Mouse (Mus musculus): ENCODE results near the gene Ifi35. TPM values are rescaled to one million over a fixed set of nuclear protein-coding genes. Genes with fewer than 3 reads are reported as not detected.
A peak's percentile ranks its signal among the peaks of the same experiment; 100 is the strongest.
"Not testable (repeated sequence)": the region's sequence is repeated elsewhere in the genome, so short reads cannot be mapped to it uniquely, and the experiment has no call there.

Gene Ifi35
- polyA plus RNA-seq, 1 experiment from 2014 or later, result 4.0 TPM

GRCm38 (mm10) chr11:101465101-101465868 lies 17.1 kb downstream of the Ifi35 start:
- peak; percentile 44 for ATAC-seq (ENCODE audit: low FRiP score)
- Histone ChIP-seq H3K9ac (peak overlapping the region; percentile 98), H3K27ac (peak overlapping the region; percentile 97), H3K4me1 (replicated peaks) (peaks cover 61% of the 10 kb centered on the region), H3K4me2 (peak overlapping the region; percentile 92), H3K36me3 (peaks cover 24% of the 10 kb centered on the region), H3K9me3 (no peaks in the 10 kb centered on the region), H3K27me3 (no peaks in the 10 kb centered on the region), H3K4me3 (peak overlapping the region; percentile 94)
- WGBS, result 2% methylated on average over 51 of the region's 51 CpGs

DNA sequence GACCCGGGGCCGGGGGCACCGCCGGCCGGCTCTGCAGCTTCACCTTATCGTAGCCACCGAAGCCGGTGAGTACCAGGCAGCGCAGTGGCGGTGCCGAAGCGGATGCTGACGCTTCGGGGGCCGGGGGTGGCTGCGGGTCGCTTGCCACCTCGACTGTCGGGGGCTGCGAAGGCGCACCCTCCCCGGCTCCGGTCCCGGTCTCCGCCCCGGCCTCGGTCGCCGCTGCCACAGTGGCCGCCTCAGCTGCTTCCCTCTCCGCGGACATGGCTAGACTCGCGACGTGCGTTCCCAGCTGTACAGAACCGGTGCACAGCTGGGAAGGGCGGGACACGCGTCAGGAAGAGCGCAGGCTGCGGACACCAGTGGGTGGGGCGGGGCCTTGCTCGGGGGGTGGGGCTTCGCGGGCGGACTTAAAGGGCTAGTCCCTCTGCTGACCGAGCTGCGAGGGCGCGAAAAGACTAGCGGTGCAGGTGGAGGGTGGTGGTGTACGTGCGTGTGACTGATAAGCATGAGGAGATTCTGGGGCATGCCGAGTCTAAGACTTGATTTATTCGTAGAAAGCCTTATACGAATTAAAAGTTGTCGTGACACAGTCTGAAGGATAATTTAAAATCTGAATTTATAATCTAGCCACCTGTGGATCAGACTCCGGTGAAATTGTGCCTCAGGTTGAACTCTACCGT lies 17.8 kb downstream of the Ifi35 start, which contains the start of gene Vat1:
Gene Vat1 (minus strand): TSS at position 362 of the 683 bp plus-strand sequence.
- 2% methylated on average over 55 of the region's 60 CpGs for WGBS
- H3K27ac ChIP-seq, result peak within 1 kb of the TSS; percentile 97

DNA sequence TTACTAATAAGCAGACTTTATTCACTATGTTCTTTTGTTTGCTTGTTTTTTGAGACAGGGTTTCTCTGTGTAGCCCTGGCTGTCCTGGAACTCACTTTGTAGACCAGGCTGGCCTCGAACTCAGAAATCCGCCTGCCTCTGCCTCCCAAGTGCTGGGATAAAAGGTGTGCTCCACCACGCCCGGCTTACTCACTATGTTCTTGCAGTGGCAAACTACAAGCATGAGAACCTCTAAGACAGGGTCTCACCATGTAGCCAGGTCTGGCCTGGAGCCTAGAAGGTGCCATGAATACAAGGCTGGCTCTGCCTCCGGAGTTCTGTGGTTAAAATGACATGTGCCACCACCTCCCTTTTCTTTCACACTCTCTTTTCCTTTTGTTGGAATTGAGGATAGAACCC lies 18.3 kb downstream of the Ifi35 start:
- H3K9me3 ChIP-seq; H3K27me3 ChIP-seq; H3K27ac ChIP-seq; ATAC-seq (ENCODE audit: low FRiP score): not testable (repeated sequence)
- Histone ChIP-seq H3K4me2 (peak overlapping the region; percentile 92), H3K4me3 (peak overlapping the region; percentile 94), H3K4me1 (replicated peaks) (peaks cover 71% of the 10 kb centered on the region), H3K9ac (peak overlapping the region; percentile 98; the same call in 1 of the 2 replicates), H3K36me3 (peaks cover 21% of the 10 kb centered on the region)
- 65% methylated on average over 5 of the region's 5 CpGs for WGBS

More for the DNA sequence above, 17.8 kb downstream of the Ifi35 start, which contains the start of gene Vat1:
- peak; percentile 70 for ATAC-seq (ENCODE audit: low FRiP score)
- Histone ChIP-seq H3K4me2 (peak within 1 kb of the TSS; percentile 92), H3K9ac (peak within 1 kb of the TSS; percentile 98), H3K4me1 (replicated peaks) (peaks cover 67% of the 10 kb centered on the region), H3K4me3 (peak within 1 kb of the TSS; percentile 94), H3K9me3 (no peaks in the 10 kb centered on the region), H3K36me3 (peaks cover 21% of the 10 kb centered on the region), H3K27me3 (no peaks in the 10 kb centered on the region)

DNA sequence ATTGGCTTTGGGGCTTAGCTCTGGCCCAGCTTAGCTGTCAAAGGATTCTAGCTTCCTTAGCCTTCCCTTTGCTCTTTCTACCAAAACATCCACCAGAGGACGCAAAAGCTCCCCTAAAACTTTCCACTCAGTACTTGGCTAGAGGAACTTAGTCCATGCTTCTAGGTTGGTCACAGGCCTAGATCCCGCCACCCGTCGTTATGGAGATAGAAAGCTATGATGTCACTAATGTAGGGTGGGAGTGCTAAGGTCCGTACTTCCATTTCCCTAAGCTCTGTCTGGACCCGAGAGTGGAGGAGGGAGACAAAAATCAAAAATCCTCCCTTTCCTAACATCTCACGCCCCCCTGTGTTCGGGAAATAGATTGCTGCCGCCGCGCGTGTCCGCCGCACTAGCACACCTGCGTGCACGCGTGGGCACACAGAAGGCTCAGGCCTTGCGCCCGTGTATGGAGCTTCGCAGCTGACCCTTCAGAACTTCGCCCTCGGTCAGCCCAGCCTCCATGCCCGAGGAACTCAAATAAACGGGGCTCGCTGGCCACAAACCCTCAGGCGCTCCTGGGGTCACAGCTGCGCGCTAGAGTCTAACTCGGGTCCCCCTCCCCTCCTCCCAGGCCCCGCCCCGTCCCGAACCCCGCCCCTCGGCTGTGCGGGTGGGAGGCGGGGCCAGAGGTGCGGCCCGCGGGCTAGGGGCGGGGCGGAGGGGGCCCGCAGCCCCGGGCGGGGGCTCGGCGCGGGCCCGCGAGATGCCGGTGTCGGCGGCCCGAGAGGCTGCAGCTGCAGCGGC lies 19.5 kb downstream of the Ifi35 start:
- WGBS, result 1% methylated on average over 52 of the region's 54 CpGs
- H3K4me3 ChIP-seq, result peak overlapping the region; percentile 81
- no peaks in the 10 kb centered on the region for H3K27me3 ChIP-seq
- peak; percentile 47 for ATAC-seq (ENCODE audit: low FRiP score)
- H3K27ac ChIP-seq, result peak overlapping the region; percentile 91
- H3K4me2 ChIP-seq, result peak overlapping the region; percentile 92
- H3K9me3 ChIP-seq, result no peaks in the 10 kb centered on the region
- peaks cover 16% of the 10 kb centered on the region for H3K36me3 ChIP-seq
- H3K9ac ChIP-seq, result peak overlapping the region; percentile 90
- H3K4me1 ChIP-seq (replicated peaks), result peaks cover 76% of the 10 kb centered on the region

- H3K36me3 ChIP-seq, result peaks cover 15% of the 10 kb centered on the region
- peak; percentile 42 for ATAC-seq (ENCODE audit: low FRiP score)
- peak overlapping the region; percentile 81 for H3K4me3 ChIP-seq
- peak overlapping the region; percentile 90 for H3K9ac ChIP-seq
- H3K27ac ChIP-seq, result peak overlapping the region; percentile 91
- no peaks in the 10 kb centered on the region for H3K27me3 ChIP-seq
- H3K4me1 ChIP-seq (replicated peaks), result peaks cover 75% of the 10 kb centered on the region
- no peaks in the 10 kb centered on the region for H3K9me3 ChIP-seq
- under 1% methylated on average over 25 of the region's 31 CpGs for WGBS
- peak overlapping the region; percentile 92 for H3K4me2 ChIP-seq
Observed at GRCm38 (mm10) chr11:101468263-101468688, 20.1 kb downstream of the Ifi35 start.

DNA sequence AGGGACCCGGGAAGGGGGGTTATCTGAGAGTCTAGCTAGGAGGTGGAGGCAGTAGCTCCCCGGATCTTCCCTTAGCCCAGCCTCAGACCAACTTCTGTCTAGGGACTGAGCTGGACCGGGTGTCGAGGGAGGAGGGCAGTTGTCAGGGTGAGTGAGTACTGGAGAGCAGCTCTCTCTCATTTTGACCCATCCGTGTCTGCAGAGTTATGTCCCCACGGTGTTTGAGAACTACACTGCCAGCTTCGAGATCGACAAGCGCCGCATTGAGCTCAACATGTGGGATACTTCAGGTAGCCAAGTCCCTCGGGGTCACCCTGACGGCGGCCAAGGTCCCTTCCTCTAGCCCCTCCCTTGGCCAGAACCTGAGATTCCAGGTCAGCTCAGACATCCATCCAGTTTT lies 20.5 kb downstream of the Ifi35 start:
- H3K36me3 ChIP-seq, result peaks cover 15% of the 10 kb centered on the region
- WGBS, result 3% methylated on average over 13 of the region's 13 CpGs
- no peaks in the 10 kb centered on the region for H3K27me3 ChIP-seq
- H3K9ac ChIP-seq, result peak overlapping the region; percentile 90
- ATAC-seq (ENCODE audit: low FRiP score), result 0 out of 2 replicates have a peak, but pooled peaks have one; percentile 1
- peak overlapping the region; percentile 91 for H3K27ac ChIP-seq
- H3K4me2 ChIP-seq, result peak overlapping the region; percentile 92
- no peaks in the 10 kb centered on the region for H3K9me3 ChIP-seq
- peaks cover 70% of the 10 kb centered on the region for H3K4me1 ChIP-seq (replicated peaks)
- H3K4me3 ChIP-seq, result peak overlapping the region; percentile 81

DNA sequence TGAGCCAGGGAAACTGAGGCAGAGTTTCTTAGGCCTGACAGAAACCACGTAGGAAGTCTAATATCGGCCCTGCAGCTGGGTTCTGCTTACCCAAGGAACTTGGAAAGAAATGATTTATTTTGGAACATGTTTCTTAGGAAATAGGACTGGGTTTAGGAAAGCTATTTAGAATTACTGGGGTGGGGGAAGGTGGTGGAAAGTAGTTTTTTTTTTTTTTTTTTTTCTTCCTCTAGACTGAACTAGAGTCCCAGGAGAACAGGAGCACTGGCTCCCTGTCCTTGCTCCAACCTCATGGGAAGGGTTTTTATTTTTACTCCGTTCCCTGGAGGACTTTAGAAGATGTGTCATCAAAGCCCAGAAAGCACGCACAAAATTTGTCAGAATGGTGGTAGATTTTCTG lies 20.9 kb downstream of the Ifi35 start:
- Histone ChIP-seq H3K4me3 (peak overlapping the region; percentile 81), H3K27ac (no peak overlapping the region), H3K9ac (peak overlapping the region; percentile 90), H3K9me3 (no peaks in the 10 kb centered on the region), H3K36me3 (peaks cover 15% of the 10 kb centered on the region), H3K4me1 (replicated peaks) (peaks cover 66% of the 10 kb centered on the region), H3K27me3 (no peaks in the 10 kb centered on the region), H3K4me2 (peak overlapping the region; percentile 92)
- ATAC-seq (ENCODE audit: low FRiP score), result no peak
- 58% methylated on average over 4 of the region's 4 CpGs for WGBS

GRCm38 (mm10) chr11:101470206-101470605 lies 22.0 kb downstream of the Ifi35 start:
- peaks cover 15% of the 10 kb centered on the region for H3K36me3 ChIP-seq
- peak overlapping the region; percentile 32 for H3K4me2 ChIP-seq
- peak overlapping the region; percentile 19 for H3K4me3 ChIP-seq
- WGBS, result 20% methylated on average over 7 of the region's 7 CpGs
- ATAC-seq (ENCODE audit: low FRiP score), result no peak
- H3K4me1 ChIP-seq (replicated peaks), result peaks cover 59% of the 10 kb centered on the region
- peak overlapping the region; percentile 46 for H3K9ac ChIP-seq
- peak overlapping the region; percentile 3; the same call in 1 of the 2 replicates for H3K27ac ChIP-seq
- H3K9me3 ChIP-seq, result no peaks in the 10 kb centered on the region
- no peaks in the 10 kb centered on the region for H3K27me3 ChIP-seq

GRCm38 (mm10) chr11:101471926-101472325 lies 23.7 kb downstream of the Ifi35 start:
- no peaks in the 10 kb centered on the region for H3K27me3 ChIP-seq
- no peak overlapping the region; the same call in 1 of the 2 replicates for H3K9ac ChIP-seq
- ATAC-seq (ENCODE audit: low FRiP score), result no peak
- 62% methylated on average over 3 of the region's 3 CpGs for WGBS
- no peaks in the 10 kb centered on the region for H3K9me3 ChIP-seq
- H3K4me1 ChIP-seq (replicated peaks), result peaks cover 51% of the 10 kb centered on the region
- no peak overlapping the region for H3K4me3 ChIP-seq
- peaks cover 15% of the 10 kb centered on the region for H3K36me3 ChIP-seq
- peak overlapping the region; percentile 72 for H3K27ac ChIP-seq
- H3K4me2 ChIP-seq, result no peak overlapping the region

DNA sequence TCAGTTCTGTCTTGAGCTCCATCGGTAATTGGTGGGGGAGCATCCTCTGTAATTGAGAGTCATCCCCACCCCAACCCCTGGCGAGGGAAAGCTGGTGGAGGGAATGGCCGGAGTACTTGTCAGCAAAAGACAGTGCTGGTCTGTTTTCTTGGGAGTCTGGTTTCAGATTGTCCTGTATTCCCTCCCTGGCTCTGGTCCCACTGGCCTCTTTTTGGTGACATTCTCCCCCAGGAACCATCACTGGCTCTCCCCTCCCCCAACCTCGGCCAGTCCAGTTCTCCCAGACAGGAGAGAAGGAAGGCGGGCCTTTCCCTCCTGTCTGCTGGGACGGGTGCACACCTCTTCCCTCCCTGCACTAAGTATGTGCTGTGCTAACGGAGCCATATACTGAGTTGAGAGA lies 24.1 kb downstream of the Ifi35 start:
- no peak overlapping the region for H3K4me2 ChIP-seq
- H3K9me3 ChIP-seq, result no peaks in the 10 kb centered on the region
- 49% methylated on average over 7 of the region's 7 CpGs for WGBS
- no peaks in the 10 kb centered on the region for H3K27me3 ChIP-seq
- H3K36me3 ChIP-seq, result peaks cover 15% of the 10 kb centered on the region
- no peak overlapping the region for H3K4me3 ChIP-seq
- H3K4me1 ChIP-seq (replicated peaks), result peaks cover 51% of the 10 kb centered on the region
- peak overlapping the region; percentile 72 for H3K27ac ChIP-seq
- H3K9ac ChIP-seq, result no peak overlapping the region; the same call in 1 of the 2 replicates
- no peak for ATAC-seq (ENCODE audit: low FRiP score)

DNA sequence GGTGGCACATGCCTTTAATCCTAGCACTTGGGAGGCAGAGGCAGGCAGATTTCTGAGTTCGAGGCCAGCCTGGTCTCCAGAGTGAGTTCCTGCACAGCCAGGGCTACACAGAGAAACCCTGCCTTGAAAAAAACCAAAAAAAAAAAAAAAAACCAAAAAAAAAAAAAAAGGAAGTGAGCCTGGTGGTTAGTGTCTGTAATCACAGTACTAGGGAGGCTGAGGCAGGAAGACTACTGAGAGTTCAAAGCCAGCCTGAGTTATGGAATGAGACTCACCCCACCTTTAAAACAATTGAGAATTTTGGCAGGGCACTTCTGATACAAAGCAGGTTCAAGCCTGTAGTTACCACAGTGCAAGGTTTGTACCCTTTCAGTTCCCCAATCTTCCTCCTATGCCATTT lies 25.5 kb downstream of the Ifi35 start:
- H3K27me3 ChIP-seq; ATAC-seq (ENCODE audit: low FRiP score); H3K9ac ChIP-seq; H3K4me2 ChIP-seq; H3K27ac ChIP-seq; H3K9me3 ChIP-seq; H3K4me3 ChIP-seq: not testable (repeated sequence)
- 91% methylated on average over 1 of the region's 1 CpGs for WGBS
- Histone ChIP-seq H3K36me3 (peaks cover 15% of the 10 kb centered on the region), H3K4me1 (replicated peaks) (peaks cover 52% of the 10 kb centered on the region)

DNA sequence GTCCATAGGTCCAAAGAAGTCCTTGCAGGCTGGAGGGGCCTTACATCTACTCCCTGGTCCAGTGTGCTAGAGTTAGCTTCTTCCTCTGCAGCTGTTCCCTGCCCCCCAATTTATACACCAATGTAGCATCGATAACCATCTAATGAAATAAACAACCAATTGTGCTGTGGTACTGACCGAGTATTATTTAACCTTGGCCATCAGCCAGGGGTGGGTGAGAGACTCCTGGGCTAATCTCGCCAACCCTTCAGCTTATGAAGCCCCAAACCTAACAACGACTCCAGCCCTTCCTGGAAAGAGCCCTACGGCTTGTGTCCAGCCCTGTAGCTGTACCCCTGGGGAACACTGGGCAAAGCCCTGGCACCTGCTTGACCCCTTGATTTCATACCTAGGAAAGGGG lies 26.1 kb downstream of the Ifi35 start:
- Histone ChIP-seq H3K4me2 (no peak overlapping the region), H3K27me3 (no peaks in the 10 kb centered on the region), H3K4me1 (replicated peaks) (peaks cover 52% of the 10 kb centered on the region), H3K9ac (no peak overlapping the region), H3K9me3 (no peaks in the 10 kb centered on the region), H3K27ac (no peak overlapping the region), H3K36me3 (peaks cover 15% of the 10 kb centered on the region), H3K4me3 (no peak overlapping the region)
- WGBS, result 55% methylated on average over 5 of the region's 5 CpGs
- no peak for ATAC-seq (ENCODE audit: low FRiP score)
